Mouse (Mus musculus): ENCODE measurements around the gene Dach2.

DNA sequence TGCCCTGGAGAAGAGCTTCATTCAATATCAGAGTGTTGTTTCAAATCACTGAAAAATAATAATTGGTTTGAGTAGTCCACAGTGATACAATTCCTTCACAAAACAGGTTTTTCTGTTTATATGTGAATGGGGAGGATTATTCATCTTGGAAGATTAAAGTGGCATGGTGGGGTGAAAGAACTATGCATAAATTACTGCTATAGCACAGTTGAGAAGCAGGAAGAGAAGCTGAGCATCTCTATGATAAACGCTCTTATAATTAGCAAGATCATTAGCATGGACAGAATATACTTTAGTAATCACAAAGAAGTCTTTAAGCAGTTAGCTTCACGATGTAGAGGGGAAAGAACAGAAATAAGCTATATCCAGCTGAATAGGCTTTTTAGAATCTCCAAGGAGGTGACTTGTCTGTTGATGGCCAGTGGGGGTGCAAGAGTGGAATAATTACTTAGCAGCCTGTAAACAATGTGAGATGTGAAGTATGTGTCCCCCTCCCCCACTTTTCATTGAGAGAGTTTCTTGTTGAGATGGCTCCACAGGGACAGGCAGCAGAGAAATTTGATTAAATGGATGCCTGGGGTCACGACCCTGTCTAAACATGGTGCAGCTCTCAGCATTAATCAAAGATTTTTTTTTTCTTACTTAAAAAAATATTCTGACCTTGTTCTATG is 124.3 kb downstream of the Dach2 start:
- no peak for TF ChIP-seq POLR2A (IDR thresholded peaks at IDR 0.05; ENCODE audit: low read depth, low read length)
- TF ChIP-seq CTCF (conservative IDR thresholded peaks at IDR 0.05 in 1 of 2, IDR thresholded peaks at IDR 0.05 in 1 of 2; ENCODE audit: low read depth in 2 of 2, low read length in 2 of 2), result no peak
- TF ChIP-seq EP300 (IDR thresholded peaks at IDR 0.05; ENCODE audit: low read length), result no peak
- TF ChIP-seq MAX (IDR thresholded peaks at IDR 0.05; ENCODE audit: low read length), result no peak
- TF ChIP-seq MEF2A (IDR thresholded peaks at IDR 0.05; ENCODE audit: borderline replicate concordance, low read depth, low read length), result no peak
- TF ChIP-seq USF1 (IDR thresholded peaks at IDR 0.05; ENCODE audit: low read depth, low read length), result no peak

All from CH12.LX (cell line).